Mouse (Mus musculus): ENCODE measurements around the gene Cd2bp2. TPM values are rescaled to one million over a fixed set of nuclear protein-coding genes. Genes with fewer than 3 reads are reported as not detected.
A peak's percentile ranks its signal among the peaks of the same experiment; 100 is the strongest.

Cd2bp2 gene
- polyA plus RNA-seq, 1 experiment from 2014 or later: 59.6 TPM

GRCm38 (mm10) chr7:127153477-127153876, 42.4 kb downstream of the Cd2bp2 start:
- no peak overlapping the region for H3K27ac ChIP-seq (ENCODE audit: low read depth)

GRCm38 (mm10) chr7:127152464-127152863, 43.4 kb downstream of the Cd2bp2 start:
- Histone ChIP-seq H3K36me3 (ENCODE audit: insufficient read depth) (no peaks in the 10 kb centered on the region), H3K4me1 (ENCODE audit: insufficient read depth) (no peaks in the 10 kb centered on the region; the same call in 1 of the 2 replicates), H3K9me3 (ENCODE audit: low read depth, low read length) (no peaks in the 10 kb centered on the region), H3K27me3 (ENCODE audit: insufficient read depth, low read length) (no peaks in the 10 kb centered on the region), H3K9ac (no peak overlapping the region), H3K4me3 (ENCODE audit: low read depth, low read length) (no peak overlapping the region), H3K27ac (ENCODE audit: low read depth) (no peak overlapping the region), H3K4me2 (no peak overlapping the region)
- 82% methylated on average over 6 of the region's 6 CpGs for WGBS
- DNase-seq (no peak), ATAC-seq (ENCODE audit: insufficient read depth) (no peak)
- TF ChIP-seq CTCF (IDR thresholded peaks at IDR 0.05; ENCODE audit: low read depth): no peak

More at GRCm38 (mm10) chr7:127153477-127153876, 42.4 kb downstream of the Cd2bp2 start:
- DNase-seq (peak; percentile 53), ATAC-seq (ENCODE audit: insufficient read depth) (no peak)
- WGBS: 51% methylated on average over 3 of the region's 3 CpGs
- TF ChIP-seq CTCF (IDR thresholded peaks at IDR 0.05; ENCODE audit: low read depth): no peak
- Histone ChIP-seq H3K4me3 (ENCODE audit: low read depth, low read length) (no peak overlapping the region), H3K4me1 (ENCODE audit: insufficient read depth) (no peaks in the 10 kb centered on the region), H3K36me3 (ENCODE audit: insufficient read depth) (no peaks in the 10 kb centered on the region), H3K9ac (no peak overlapping the region), H3K27me3 (ENCODE audit: insufficient read depth, low read length) (no peaks in the 10 kb centered on the region), H3K9me3 (ENCODE audit: low read depth, low read length) (no peaks in the 10 kb centered on the region), H3K4me2 (no peak overlapping the region)

- no peaks in the 10 kb centered on the region for H3K27me3 ChIP-seq (ENCODE audit: insufficient read depth, low read length)
- H3K36me3 ChIP-seq (ENCODE audit: insufficient read depth): no peaks in the 10 kb centered on the region
- no peak overlapping the region for H3K4me2 ChIP-seq
- H3K4me3 ChIP-seq (ENCODE audit: low read depth, low read length): no peak overlapping the region
- TF ChIP-seq CTCF (IDR thresholded peaks at IDR 0.05; ENCODE audit: low read depth): no peak
- no peaks in the 10 kb centered on the region for H3K9me3 ChIP-seq (ENCODE audit: low read depth, low read length)
- H3K4me1 ChIP-seq (ENCODE audit: insufficient read depth): no peaks in the 10 kb centered on the region; the same call in 1 of the 2 replicates
- WGBS: 34% methylated on average over 3 of the region's 3 CpGs
- peak; percentile 63 for ATAC-seq (ENCODE audit: insufficient read depth)
- H3K27ac ChIP-seq (ENCODE audit: low read depth): no peak overlapping the region
- DNase-seq: peak; percentile 63
- H3K9ac ChIP-seq: no peak overlapping the region
Observed at GRCm38 (mm10) chr7:127147901-127148300, 47.9 kb downstream of the Cd2bp2 start.

- ATAC-seq (ENCODE audit: insufficient read depth) (no peak), DNase-seq (no peak)
- no peak overlapping the region for H3K4me2 ChIP-seq
- no peaks in the 10 kb centered on the region for H3K36me3 ChIP-seq (ENCODE audit: insufficient read depth)
- H3K4me3 ChIP-seq (ENCODE audit: low read depth, low read length): no peak overlapping the region
- no peak overlapping the region for H3K27ac ChIP-seq (ENCODE audit: low read depth)
- no peak for TF ChIP-seq CTCF (IDR thresholded peaks at IDR 0.05; ENCODE audit: low read depth)
- 70% methylated on average over 2 of the region's 2 CpGs for WGBS
- H3K4me1 ChIP-seq (ENCODE audit: insufficient read depth): no peaks in the 10 kb centered on the region; the same call in 1 of the 2 replicates
- H3K27me3 ChIP-seq (ENCODE audit: insufficient read depth, low read length): no peaks in the 10 kb centered on the region
- no peaks in the 10 kb centered on the region for H3K9me3 ChIP-seq (ENCODE audit: low read depth, low read length)
- H3K9ac ChIP-seq: no peak overlapping the region
Observed at GRCm38 (mm10) chr7:127146267-127146603, 49.6 kb downstream of the Cd2bp2 start.

- Histone ChIP-seq H3K27me3 (ENCODE audit: insufficient read depth, low read length) (no peaks in the 10 kb centered on the region), H3K4me3 (ENCODE audit: low read depth, low read length) (no peak overlapping the region), H3K4me1 (ENCODE audit: insufficient read depth) (no peaks in the 10 kb centered on the region; the same call in 1 of the 2 replicates), H3K4me2 (no peak overlapping the region), H3K27ac (ENCODE audit: low read depth) (no peak overlapping the region), H3K9me3 (ENCODE audit: low read depth, low read length) (no peaks in the 10 kb centered on the region), H3K36me3 (ENCODE audit: insufficient read depth) (no peaks in the 10 kb centered on the region), H3K9ac (no peak overlapping the region)
- ATAC-seq (ENCODE audit: insufficient read depth) (no peak), DNase-seq (no peak)
- 50% methylated on average over 9 of the region's 9 CpGs for WGBS
- no peak for TF ChIP-seq CTCF (IDR thresholded peaks at IDR 0.05; ENCODE audit: low read depth)
Observed at GRCm38 (mm10) chr7:127145387-127146266, 50.2 kb downstream of the Cd2bp2 start.

GRCm38 (mm10) chr7:127144412-127144811, 51.4 kb downstream of the Cd2bp2 start:
- H3K27me3 ChIP-seq (ENCODE audit: insufficient read depth, low read length): no peaks in the 10 kb centered on the region
- ATAC-seq (ENCODE audit: insufficient read depth): no peak

GRCm38 (mm10) chr7:127142666-127143065, 53.2 kb downstream of the Cd2bp2 start:
- 79% methylated on average over 4 of the region's 4 CpGs for WGBS
- H3K27me3 ChIP-seq (ENCODE audit: insufficient read depth, low read length): no peaks in the 10 kb centered on the region
- no peaks in the 10 kb centered on the region; the same call in 1 of the 2 replicates for H3K4me1 ChIP-seq (ENCODE audit: insufficient read depth)

More at GRCm38 (mm10) chr7:127144412-127144811, 51.4 kb downstream of the Cd2bp2 start:
- Histone ChIP-seq H3K4me3 (ENCODE audit: low read depth, low read length) (no peak overlapping the region), H3K9me3 (ENCODE audit: low read depth, low read length) (no peaks in the 10 kb centered on the region), H3K4me2 (no peak overlapping the region), H3K27ac (ENCODE audit: low read depth) (no peak overlapping the region), H3K4me1 (ENCODE audit: insufficient read depth) (no peaks in the 10 kb centered on the region; the same call in 1 of the 2 replicates), H3K9ac (no peak overlapping the region), H3K36me3 (ENCODE audit: insufficient read depth) (no peaks in the 10 kb centered on the region)
- no peak for TF ChIP-seq CTCF (IDR thresholded peaks at IDR 0.05; ENCODE audit: low read depth)
- no peak for DNase-seq
- 74% methylated on average over 7 of the region's 7 CpGs for WGBS

More at GRCm38 (mm10) chr7:127142666-127143065, 53.2 kb downstream of the Cd2bp2 start:
- no peak for TF ChIP-seq CTCF (IDR thresholded peaks at IDR 0.05; ENCODE audit: low read depth)
- Histone ChIP-seq H3K4me2 (no peak overlapping the region), H3K9me3 (ENCODE audit: low read depth, low read length) (no peaks in the 10 kb centered on the region), H3K4me3 (ENCODE audit: low read depth, low read length) (no peak overlapping the region), H3K9ac (no peak overlapping the region), H3K27ac (ENCODE audit: low read depth) (no peak overlapping the region), H3K36me3 (ENCODE audit: insufficient read depth) (no peaks in the 10 kb centered on the region)
- ATAC-seq (ENCODE audit: insufficient read depth): no peak
- DNase-seq: no peak
